Mouse (Mus musculus): ENCODE results near the gene Kcnj4. TPM values are rescaled to one million over a fixed set of nuclear protein-coding genes. Genes with fewer than 3 reads are reported as not detected.

Kcnj4 gene
- total RNA-seq, 1 experiment from 2014 or later, result 0.19 TPM

Small RNA genes lying within 50 kb of the gene (microRNA-seq; reads per million reads assigned to microRNA genes)
- gene Gm44302, result 0 reads per million in 2 experiments

Other genes starting within 250 kb of the Kcnj4 start
- 0.30 TPM in 1 of 2 replicates, not detected in the other for gene Baiap2l2, start 219.7 kb downstream of the Kcnj4 start, total RNA-seq (2021)
- gene Pla2g6, start 176.9 kb downstream of the Kcnj4 start, total RNA-seq (2021), result 22.1 and 26.0 TPM in 2 replicates
- gene Maff, start 158.6 kb downstream of the Kcnj4 start, total RNA-seq (2021), result 6.2 and 7.4 TPM in 2 replicates
- 45.2 and 48.0 TPM in 2 replicates for gene Tmem184b, start 101.7 kb downstream of the Kcnj4 start, total RNA-seq (2021)
- 66.7 and 85.8 TPM in 2 replicates for gene Csnk1e, start 49.7 kb downstream of the Kcnj4 start, total RNA-seq (2021)
- 6.8 and 7.3 TPM in 2 replicates for gene Kdelr3, start 11.2 kb upstream of the Kcnj4 start, total RNA-seq (2021)
- 281 and 315 TPM in 2 replicates for gene Ddx17, start 41.5 kb upstream of the Kcnj4 start, total RNA-seq (2021)
- gene Dmc1, start 99.9 kb upstream of the Kcnj4 start, total RNA-seq (2021), result 3.1 TPM in 2 replicates
- 2.6 and 4.8 TPM in 2 replicates for gene Fam227a, start 153.7 kb upstream of the Kcnj4 start, total RNA-seq (2021)
- 21.9 and 24.8 TPM in 2 replicates for gene Cby1, start 154.0 kb upstream of the Kcnj4 start, total RNA-seq (2021)
- 116 and 120 TPM in 2 replicates for gene Tomm22, start 165.6 kb upstream of the Kcnj4 start, total RNA-seq (2021)
- gene Josd1, start 182.7 kb upstream of the Kcnj4 start, total RNA-seq (2021), result 38.0 and 43.9 TPM in 2 replicates
- gene Gtpbp1, start 185.6 kb upstream of the Kcnj4 start, total RNA-seq (2021), result 26.1 and 35.8 TPM in 2 replicates
- gene Sun2, start 237.3 kb upstream of the Kcnj4 start, total RNA-seq (2021), result 61.1 and 78.0 TPM in 2 replicates

Data from adrenal gland, postnatal 14 days (tissue).